Mouse (Mus musculus): ENCODE data around the gene Rps6.
A peak's percentile ranks its signal among the peaks of the same experiment; 100 is the strongest.

DNA sequence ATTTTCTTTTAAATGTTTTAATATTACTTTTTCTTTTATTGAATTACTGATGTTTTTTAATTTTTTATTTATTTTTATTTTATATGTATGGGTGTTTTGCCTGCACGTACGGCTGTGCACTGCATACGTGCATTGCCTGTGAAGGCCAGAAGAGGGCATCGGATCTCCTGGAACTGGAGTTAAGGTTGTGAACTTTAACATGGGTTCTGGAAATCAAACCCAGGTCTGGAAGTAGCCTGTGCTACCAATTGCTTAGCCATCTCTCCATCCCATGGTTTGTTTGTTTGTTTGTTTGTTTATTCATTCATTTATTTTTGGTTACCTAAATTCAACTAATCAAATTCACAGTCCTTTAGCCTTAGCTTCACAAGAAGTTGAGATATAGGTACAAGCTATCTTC is 27.7 kb upstream of the Rps6 start:
- TF ChIP-seq TAL1 (IDR thresholded peaks at IDR 0.05; ENCODE audit: low read length): no peak
- no peak for TF ChIP-seq POLR2A (IDR thresholded peaks at IDR 0.05; ENCODE audit: control insufficient read depth in 1 of 2, insufficient read depth in 1 of 2, low read depth in 1 of 2, low read length in 2 of 2, poor library complexity in 1 of 2)
- peak; percentile 33 to 61 (median 53) for TF ChIP-seq CTCF (IDR thresholded peaks at IDR 0.05 in 2 of 3, conservative IDR thresholded peaks at IDR 0.05 in 1 of 3; ENCODE audit: control insufficient read depth in 1 of 3, insufficient read depth in 1 of 3, low read depth in 2 of 3, low read length in 3 of 3, poor library complexity in 1 of 3, severe bottlenecking in 1 of 3)
- TF ChIP-seq ZC3H11A (IDR thresholded peaks at IDR 0.05; ENCODE audit: low read depth, low read length): no peak
- no peak for TF ChIP-seq GATA1 (IDR thresholded peaks at IDR 0.05; ENCODE audit: low read depth, low read length)

All from MEL (cell line).